Mouse (Mus musculus): ENCODE measurements around the gene Ttpal.

DNA sequence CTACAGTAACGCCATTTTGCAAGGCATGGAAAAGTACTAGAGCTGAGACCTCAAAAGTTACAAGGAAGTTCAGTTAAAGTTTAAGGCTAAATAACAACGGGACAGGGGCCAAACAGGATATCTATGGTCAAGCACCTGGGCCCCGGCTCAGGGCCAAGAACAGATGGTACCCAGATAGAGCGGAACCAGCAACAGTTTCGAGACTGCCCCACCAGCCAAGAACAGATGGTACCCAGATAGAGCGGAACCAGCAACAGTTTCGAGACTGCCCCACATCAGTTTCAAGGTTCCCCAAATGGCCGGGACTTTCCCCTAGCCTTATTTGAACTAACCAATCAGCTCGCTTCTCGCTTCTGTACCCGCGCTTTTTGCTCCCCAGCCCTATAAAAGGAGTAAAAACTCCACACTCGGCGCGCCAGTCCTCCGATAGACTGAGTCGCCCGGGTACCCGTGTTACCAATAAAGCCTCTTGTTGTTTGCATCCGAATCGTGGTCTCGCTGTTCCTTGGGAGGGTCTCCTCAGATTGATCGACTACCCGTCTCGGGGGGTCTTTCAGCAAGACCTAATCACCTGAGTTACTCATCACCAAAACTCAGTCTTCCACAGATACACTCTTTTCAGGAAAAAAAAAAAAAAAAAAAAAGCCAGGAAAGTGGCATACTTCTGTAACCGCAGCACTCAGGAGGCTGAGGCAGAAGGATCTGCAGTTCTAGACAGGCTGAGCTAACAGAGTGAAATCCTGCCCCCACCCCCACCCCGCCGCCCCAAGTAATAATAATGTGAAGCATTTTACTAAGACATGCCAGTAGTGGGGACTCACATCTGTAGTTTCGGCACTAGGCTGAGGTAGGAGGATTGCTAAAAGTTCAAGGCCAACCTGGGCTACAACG is 40.8 kb downstream of the Ttpal start:
- TF ChIP-seq CTCF (IDR thresholded peaks at IDR 0.05; ENCODE audit: borderline replicate concordance, insufficient read depth, low read length) (no peak), POLR2A (IDR thresholded peaks at IDR 0.05; ENCODE audit: low read depth, low read length) (no peak)

All from embryonic fibroblast, embryonic 13.5 days (primary cell).